Mouse (Mus musculus) skeletal muscle tissue, adult 2 months (tissue): ENCODE data around the gene 9430038I01Rik.
A peak's percentile ranks its signal among the peaks of the same experiment; 100 is the strongest.
"Not testable (repeated sequence)": the region's sequence is repeated elsewhere in the genome, so short reads cannot be mapped to it uniquely, and the experiment has no call there.

Experiments
- DNase-seq: peaks from one replicate; pipeline ENCODE4 v3.0.0-alpha.2; 2012; ENCODE audit warnings: low read depth, low spot score

The 9430038I01Rik gene

DNA sequence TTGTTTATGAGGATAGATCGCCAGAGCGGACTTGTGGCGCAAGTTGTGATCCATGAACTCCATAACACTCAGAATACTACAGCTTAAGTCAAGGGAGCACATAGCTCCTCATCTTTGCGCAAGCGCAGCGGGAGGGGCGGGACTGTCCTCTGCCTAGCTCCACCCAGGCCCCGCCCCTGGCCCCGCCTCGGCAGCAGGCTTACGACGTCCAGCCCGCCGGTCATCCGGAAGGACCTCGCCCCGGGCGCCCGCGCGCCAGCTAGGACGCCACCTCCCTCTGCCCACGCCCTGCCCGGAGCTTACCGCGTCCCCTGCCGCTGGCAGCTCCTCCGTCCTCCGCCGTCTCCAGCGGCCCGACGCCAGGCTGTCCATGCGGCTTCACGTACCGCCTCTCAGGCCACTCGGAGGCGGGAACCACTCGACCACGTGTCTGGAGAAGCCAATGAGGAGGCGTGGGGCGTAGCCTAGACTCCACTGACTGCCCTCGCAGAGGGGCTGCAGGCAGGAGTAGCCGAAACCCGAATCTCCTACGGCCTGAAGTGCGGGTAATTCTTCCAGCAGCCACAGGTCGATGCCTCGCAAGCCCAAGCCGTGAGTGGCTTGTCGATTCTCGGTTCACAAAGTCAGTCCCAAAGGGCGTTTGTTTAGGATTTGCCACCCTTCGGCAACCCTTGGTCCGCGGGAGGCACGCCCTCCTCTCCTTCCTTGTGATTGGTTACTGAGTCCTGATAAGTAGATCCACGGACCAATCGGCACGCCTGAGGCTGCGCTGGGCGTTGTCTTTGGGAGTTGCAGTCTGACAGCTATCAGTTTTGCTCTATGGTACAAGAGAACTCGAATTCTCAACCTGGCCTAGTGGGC lies at the start of gene 9430038I01Rik:
Gene 9430038I01Rik (minus strand): TSS at position 426 of the 861 bp plus-strand sequence.
- peak; percentile 95 for DNase-seq

DNA sequence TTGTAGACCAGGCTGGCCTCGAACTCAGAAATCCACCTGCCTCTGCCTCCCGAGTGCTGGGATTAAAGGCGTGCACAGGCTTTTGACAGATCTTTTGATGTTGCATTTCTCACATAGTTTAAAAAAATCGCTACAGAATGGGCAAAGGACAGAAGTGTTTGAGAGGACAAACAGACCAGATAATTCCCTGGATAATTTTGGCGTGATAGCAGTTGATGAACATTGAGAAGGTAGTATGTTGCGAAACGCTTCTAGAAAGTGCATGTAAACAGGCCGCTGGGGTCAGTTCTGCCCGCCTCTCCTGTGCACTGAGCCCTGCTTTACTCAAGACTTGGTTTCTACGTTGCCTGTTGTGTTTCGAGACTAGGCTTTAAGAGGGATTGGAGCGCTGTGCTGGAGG lies 34.8 kb upstream of the 9430038I01Rik start:
- no peak for DNase-seq

DNA sequence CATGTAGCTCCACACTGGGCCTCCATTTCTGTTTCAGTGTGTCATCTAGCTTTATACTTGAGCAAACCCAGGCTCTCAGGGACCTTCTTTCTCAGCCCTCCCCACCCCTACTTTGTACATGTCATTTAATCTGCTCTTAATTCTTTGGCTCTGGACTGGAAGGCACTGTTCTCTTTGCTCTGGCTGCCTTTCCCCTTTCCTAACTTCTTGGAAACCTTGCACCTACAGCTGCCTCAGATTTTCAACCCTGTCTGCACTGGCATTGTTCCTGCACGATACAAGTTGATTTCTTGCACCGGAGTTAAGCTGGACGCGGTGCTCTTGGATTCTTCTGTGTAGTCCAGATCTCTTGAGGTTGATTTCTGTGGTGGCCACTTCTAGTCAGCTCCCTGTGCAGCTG lies 32.4 kb upstream of the 9430038I01Rik start:
- peak; percentile 84 for DNase-seq

DNA sequence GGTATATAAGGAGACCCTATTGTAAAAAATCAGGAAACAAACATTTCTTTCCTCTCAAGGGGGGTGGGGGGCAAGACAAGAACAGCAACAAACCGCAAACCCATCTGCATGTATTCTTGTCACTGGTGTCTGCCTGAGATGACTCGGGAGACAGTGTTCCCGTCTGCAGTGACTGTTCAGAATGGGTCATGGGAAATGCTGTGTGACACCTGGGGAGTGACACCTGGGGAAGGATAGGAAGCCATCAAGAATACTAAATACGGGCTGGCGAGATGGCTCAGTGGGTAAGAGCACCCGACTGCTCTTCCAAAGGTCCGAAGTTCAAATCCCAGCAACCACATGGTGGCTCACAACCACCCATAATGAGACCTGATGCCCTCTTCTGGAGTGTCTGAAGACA lies 28.4 kb upstream of the 9430038I01Rik start:
- DNase-seq, result not testable (repeated sequence)

DNA sequence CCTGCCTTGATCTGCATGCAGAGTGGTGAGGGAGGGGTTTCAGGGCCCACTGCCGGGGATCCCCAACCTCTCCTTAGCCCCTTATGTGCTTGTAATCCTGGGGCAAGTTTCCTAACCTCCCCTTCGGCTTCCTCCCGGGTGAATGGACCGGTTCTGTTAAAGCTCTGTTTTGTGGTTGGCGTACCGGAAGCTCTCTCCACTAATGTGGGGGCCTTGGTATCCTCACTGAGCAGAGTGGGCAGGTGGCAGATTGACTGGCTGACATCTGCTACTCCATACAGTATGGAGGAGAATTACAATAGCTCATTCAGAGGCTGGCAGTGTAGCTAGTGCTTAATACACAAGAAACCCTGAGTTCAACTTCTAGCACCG lies 27.6 kb upstream of the 9430038I01Rik start:
- no peak for DNase-seq

DNA sequence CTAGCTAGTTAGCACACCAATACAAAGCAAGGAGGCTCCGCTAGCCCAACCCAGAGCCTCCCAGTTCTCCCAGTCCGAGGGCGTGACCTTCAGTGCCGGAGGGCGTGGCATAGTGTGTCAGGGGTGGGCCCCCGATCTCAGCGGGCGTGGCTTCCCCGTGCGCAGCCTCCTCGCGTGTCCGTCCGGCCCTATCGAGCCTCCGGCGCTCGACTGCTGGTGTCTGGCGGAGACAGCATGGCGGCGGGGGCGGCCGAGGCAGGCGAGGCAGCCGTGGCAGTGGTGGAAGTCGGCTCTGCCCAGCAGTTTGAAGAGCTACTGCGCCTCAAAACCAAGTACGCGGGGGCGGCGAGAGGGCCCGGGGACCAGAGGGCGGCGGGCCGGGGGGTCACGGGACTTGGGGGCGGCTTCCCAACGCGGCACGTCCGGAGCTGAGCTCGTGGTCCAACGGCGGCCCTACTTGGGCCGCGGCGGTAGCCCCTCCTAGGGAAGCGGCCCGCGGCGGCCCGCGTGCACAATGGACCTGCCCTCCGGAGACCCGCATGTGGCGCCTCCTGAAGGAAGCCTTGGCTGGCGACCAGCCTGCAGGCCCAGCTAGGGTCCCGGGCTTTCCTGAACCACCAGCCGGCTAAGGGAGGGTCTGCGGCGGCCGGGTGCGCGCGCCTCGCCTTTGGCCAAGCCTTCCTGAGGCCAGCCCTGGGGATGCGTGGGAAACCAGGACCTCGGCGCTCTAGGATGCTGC lies 27.0 kb upstream of the 9430038I01Rik start, which contains the start of gene Glrx3:
Gene Glrx3 (plus strand): TSS at position 175 of the 739 bp plus-strand sequence.
- peak; percentile 91 for DNase-seq

DNA sequence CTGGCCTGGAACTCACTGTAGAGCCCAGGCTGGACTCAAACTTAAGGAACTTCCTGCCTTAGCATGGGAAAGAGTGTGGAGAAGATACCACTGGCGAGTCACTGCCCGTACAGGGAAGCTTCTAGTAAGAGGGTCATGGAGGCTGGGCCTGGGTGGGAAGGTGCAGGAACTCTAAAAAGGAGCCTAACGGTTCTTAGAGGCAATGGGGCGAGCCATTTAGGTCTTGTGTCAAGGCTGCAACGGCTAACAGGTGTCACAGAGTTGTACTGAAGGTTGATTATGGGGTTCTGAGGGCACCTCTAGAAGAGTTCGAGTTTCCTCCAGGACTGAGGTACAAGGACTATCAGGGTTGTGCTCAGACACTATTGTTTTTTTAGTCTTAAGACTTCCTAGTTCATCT lies 26.3 kb upstream of the 9430038I01Rik start:
- DNase-seq, result no peak

DNA sequence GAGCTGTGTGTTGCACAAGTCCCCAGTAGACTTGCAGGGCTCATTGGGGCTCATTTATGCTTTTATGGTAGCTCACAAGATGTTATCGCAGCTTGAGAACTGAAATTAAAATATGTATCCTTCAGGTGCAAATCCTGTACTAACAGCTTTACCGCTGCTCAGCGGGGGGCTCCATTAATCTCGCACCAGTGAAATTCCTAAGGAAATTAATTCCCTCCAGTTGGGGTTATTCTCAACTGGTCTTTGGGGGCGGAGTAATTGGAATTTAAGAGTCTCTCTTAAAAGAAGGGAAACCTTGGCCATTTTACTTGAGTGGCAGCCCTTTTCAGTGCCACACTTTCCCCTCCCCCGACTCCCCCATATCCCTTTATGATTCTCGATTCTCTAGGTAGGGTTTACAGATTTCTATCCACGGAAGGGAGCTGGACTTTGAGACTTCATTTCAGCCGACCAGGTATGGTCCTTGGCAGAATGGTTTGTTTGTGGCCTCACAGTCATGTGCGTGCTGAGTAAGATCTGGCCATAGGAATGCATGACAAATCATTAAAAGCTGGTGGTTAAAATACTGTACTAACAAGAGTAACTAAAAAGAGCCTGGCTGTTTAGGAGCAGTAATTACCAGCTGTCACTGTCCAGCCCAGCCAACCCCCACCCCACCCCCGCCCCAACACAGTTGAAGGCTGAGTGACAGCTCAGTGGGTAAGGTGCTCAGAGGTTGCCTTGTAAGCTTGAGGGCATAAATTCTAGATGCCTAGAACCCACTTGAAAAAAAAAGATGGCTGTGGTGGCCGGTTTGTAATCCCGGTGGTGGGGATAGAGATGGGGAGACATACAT lies 21.4 kb upstream of the 9430038I01Rik start:
- DNase-seq, result no peak

DNA sequence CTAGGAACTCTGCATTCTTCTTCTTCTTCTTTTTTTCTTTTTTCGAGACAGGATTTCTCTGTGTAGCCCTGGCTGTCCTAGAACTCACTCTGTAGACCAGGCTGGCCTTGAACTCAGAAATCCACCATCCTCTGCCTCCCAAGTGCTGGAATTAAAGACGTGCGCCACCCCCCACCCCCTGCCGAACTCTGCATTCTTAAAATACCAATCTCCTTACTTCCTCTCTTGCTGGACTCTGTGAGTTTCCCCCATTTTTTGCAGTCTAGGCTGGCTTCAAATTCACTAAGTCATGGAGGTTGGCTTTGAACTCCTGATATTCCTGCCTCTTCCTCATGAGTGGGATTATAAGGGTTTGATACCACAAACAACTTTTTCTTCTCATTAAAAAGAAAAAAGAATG lies 16.1 kb upstream of the 9430038I01Rik start:
- no peak for DNase-seq

DNA sequence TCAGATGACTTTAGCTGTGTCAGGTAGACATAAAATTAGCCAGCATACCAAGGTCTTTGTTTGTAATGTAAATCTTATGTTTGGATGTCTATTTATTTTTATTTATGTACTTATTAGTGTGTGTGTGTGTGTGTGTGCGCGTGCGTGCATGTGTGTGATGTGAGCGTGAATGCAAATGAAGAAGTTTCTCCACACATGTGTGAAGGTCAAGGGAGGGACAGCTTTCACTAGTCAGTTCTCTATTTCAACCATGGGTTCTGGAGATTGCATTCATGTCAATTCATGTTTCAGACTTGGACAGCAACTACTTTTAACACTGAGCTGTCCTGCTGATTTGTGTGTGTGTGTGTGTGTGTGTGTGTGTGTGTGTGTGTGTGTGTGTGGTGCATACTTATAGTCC lies 10.7 kb upstream of the 9430038I01Rik start:
- no peak for DNase-seq

DNA sequence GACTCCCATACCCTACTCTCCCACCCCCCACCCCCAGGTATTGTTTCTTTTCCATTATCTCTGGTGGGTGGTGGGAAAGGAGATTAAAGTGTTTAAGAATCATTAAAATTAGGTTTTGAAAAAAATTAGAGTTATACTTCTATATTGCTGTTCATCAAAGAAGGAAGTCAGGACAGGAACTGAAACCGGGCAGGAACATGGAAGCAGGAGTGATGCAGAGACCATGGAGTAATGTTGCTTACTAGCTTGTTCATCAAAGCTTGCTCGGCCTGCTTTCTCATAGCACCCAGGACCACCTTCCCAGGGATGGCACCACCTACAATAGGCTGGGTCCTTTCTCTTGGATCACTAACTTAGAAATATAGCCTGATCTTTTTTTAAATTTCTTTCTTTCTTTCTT lies 10.0 kb upstream of the 9430038I01Rik start:
- no peak for DNase-seq

DNA sequence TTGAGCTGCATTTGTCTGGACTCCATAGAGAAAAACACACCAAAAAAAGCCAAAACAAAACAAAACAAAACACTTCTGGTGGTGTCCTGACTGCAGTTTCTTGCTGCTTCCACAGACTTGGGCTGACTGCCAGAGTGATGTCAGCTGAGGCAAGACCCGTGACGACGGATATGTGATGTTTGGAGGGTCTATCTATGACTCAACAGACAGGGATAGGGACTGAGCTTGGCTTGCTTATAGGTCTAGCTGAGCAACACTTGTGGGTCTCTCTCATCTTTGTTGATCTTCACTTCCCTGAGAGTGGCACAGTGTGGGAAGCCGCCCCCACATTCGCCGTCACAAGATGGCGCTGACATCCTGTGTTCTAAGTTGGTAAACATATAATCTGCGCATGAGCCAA lies 4.1 kb upstream of the 9430038I01Rik start:
- DNase-seq, result no peak

DNA sequence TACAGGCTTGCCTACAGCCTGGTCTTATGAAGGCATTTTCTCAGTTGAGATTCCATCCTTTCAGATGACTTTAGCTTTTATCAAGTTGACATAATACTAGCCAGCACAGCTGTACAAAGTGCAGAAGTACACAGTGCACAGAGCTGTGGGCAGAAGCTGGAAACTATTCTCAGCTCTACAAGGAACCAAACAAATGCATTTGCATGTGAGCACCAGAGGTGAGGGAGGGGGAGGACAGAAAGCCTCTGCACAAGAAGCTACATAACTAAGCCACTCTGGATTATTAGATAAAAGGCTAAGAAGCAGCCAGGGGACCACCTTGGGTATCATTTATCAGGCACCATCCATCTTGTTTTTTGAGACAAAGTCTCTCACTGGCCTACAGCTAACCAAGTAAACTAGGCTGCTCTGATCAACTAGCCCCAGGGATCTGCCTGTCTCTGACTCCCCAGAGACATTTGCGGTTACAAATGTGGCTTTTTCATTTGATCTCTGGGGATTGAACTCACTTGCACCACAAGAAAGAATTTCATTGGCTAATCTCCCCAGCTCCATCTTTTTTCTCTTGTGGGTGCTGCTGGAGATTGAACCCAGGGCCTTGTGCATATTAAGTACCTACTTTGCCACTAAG lies 3.0 kb downstream of the 9430038I01Rik start:
- DNase-seq, result no peak

DNA sequence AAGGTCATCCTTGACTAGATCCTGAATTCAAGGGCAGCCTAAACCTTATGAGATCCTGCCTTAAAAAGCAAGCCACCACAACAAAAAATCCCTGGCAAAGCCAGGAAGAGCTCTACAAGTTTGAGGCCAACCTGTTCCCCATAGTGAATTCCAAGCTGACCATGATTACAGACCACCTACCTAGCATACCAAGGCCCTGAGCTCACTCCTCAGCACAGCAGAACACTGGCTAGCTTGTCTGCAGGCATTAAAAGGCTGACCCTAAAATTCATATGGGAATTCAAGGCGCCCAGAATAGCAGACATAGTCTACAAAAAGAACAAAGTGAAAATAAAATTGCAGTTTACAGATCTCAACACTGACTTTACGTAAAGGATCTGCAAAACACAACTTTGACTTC lies 6.4 kb downstream of the 9430038I01Rik start:
- DNase-seq, result no peak

DNA sequence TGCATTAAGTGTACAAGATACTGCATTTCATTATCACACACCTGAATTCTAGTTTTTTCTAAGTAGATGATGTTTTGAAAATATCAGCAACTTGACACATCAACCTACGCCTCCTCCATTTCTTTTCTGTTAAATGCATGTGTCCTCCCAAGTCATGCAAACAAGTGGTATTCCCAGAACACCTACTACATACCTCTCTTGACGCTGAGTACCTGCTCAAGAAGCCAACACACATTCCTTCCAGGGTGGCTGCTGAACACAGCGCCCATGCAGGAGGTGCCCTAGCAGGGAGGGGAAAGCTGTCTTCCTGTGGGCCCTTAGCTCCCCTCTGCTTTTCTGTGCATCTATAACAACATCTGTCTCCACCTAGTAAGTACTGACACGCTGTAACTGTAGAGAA lies 11.6 kb downstream of the 9430038I01Rik start:
- no peak for DNase-seq

DNA sequence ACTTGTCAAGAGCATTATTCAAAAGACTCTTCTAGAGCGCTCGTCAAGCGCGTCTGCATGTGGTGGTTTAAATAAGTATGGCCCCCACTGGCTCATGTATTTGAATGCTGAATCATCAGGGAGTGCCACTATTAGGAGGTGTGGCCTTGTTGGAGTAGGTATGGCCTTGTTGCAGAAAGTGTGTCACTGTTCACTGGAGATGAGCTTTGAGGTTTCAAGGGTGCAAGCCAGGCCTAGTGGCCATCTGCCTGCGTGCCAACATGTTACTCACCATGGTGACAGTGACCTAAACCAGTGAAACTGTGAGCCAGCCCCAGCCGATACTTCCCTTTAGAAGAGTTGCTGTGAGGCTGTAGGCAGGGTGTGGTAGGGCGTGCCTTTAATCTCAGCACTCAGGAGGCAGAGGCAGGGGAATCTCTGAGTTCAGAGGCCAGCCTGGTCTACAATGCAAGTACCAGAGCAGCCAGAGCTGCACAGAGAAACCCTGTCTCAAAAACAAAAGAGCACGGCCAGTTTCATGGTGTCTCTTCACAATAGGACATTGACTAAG lies 13.1 kb downstream of the 9430038I01Rik start:
- no peak for DNase-seq

DNA sequence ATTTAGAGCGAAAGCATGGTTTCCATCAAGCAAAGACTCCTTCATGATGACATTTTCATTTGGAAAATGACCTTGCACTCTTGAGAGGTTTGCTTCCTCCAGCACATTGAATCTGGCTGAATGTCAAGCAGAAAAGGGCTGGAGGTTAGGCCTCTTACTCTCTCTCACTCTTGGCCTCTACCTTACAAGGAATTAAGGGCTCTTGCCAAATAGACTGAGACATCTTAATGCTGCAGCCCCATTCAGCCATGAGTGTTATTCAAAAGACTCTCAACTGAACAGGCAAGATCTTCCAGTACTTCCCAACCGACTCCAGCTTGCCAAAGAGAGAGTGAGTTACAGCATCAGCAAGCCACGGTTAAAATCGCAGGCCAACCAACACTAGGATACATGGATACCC lies 15.1 kb downstream of the 9430038I01Rik start:
- DNase-seq, result no peak

DNA sequence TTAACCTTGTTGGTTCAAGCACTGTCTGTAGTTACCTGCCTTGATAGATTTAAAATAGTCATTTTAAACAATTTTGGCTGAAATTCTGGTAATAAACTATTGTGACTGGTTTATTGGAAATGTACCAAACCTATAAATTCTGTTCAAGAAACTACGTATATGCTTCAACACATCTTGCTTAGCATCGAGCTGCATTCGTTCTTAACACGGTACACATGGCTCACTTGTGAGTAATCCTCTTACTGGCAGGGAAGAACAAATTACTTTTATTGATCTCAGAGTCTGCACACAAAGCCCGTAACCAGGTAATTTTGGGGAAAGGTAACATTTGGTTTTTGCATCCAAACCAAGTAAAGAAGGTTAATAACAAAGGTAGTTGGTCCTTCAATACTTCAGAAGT lies 22.7 kb downstream of the 9430038I01Rik start:
- DNase-seq, result no peak

DNA sequence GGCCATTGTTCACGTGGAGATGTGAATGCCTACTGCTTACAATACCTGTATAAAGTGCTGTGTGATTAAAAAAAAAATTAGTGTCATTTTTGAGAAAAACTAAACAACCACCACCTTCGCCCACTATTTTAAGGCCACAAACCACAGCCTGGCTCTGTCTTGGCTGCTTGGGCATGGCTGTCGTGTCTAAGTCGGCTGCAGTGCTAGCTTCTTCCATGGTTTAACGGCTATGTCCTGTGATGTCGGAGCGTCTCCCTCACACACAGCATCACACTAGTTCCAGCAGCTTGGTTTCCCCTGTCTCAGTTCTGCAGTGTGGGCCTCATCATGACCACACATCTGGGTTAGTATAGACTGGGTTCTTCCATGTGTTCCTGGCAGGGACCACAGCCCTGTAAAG lies 35.6 kb downstream of the 9430038I01Rik start:
- no peak for DNase-seq

DNA sequence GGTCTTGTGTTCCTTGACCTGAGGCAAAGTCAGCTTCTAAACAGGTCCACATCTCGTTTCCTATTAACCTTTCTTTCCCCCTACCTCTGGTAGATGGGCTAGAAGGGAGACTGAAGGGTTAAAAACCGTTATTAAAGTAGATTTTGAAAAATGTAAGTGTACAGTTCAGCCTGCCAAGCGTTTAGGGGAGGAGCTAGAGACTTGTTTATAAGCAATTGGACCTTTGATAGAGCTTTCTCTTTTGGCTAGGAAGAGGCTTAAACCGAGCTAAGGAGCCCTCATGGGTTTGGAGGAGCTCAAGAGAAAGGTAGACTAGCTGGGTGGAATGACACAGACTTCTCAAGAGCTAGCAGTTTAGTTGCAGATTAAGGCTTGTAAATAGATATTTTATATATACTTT lies 38.8 kb downstream of the 9430038I01Rik start:
- DNase-seq, result no peak

DNA sequence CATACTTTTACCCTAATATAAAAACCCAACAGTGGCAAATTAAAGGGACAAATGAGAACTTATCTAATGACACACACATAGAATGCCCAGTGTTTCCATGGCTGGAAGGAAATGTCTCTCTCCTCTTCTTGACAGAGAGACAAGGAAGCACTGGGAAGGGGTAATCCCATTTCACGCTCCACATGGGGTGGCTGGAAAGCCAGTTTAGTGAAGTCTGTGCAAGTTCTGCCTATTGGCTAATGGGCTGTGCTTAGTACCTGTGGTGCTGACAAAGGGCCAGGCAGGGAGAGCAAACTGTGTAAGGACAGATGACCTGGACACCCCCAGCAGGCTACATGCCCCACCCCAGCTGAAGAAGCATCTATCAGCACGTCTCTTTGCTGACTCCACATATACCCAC lies 40.4 kb downstream of the 9430038I01Rik start:
- no peak for DNase-seq
